Mouse (Mus musculus) adrenal gland, adult 18-20 months (tissue): ENCODE measurements around the gene Pkp1. TPM values are rescaled to one million over a fixed set of nuclear protein-coding genes. Genes with fewer than 3 reads are reported as not detected.
A peak's percentile ranks its signal among the peaks of the same experiment; 100 is the strongest.

Experiments
- DNase-seq, 2 experiments: peaks; one replicate each; pipeline ENCODE4 v3.0.0; 2021 to 2022; ENCODE audit warnings: low spot score in 2 of 2
- total RNA-seq, 2 experiments: library from RNA; stranded (reverse); gene quantifications; 1 replicate in 1 of 2; 2 replicates in 1 of 2; pipeline ENCODE4 v1.2.3; 2021

Gene Pkp1
- total RNA-seq, 2 experiments from 2014 or later, result not detected

- DNase-seq, result no peak
Observed at GRCm38 (mm10) chr1:135909381-135909780, 9.6 kb downstream of the Pkp1 start.

DNA sequence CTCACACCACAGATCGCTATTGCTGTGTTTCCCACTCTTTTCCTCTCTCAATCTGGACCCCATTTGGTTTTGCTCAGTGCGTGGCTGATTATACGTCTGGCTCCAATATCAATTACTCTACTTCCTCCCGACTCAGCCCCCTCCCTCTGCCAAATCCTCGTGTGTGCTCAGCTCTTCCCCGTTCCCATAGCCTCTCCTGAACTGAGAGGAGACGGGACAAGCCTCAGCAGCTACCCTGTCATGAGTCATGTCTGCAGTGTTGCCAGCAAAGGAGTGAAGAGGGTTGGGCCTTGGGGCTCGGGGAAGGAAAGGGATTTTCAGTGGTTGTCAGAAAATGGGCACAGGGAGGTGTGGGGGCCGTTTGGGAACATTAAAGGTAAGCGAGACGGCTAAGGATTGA is 12.3 kb downstream of the Pkp1 start:
- no peak for DNase-seq

- DNase-seq, result no peak
Observed at GRCm38 (mm10) chr1:135899991-135900515, 19.0 kb downstream of the Pkp1 start.

DNA sequence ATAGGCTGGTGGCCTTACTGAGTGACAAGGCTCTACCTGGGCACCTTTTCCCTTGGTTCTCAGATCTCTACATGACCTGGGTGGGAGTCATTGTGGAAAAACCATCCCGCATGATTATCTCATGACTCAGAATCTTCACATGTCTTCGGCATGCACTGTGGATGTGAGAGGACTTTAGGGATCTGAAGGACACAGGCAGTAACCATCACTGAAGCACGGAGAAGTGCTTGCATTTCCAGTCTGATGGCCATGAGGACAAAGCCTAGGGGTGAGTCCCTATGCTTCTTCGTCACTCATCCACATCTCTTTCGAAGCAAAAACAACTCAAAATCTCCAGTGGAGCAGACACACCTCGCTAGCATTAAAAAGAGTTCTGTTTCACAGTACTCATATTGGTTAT is 19.7 kb downstream of the Pkp1 start:
- DNase-seq, result no peak

DNA sequence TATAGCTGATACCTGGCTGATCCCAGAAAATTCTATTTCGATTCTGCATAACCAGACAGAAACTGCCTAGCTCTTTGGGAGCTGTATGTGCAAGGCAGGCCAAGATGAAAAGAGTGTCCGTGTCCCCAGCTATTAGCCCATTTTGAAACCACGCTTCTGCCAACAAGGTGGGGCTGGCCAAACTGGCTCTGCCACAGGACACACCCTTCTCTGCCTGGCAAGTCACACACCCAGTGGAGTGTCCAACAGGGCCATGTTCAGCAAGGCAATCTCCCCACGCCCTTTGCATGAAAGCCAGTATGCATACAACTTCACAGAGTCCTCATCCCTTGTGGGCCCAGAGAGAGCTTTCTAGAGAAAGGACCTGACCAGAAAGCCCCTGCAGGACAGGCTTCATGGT is 23.6 kb downstream of the Pkp1 start:
- DNase-seq, result no peak

GRCm38 (mm10) chr1:135893377-135893776 is 25.6 kb downstream of the Pkp1 start:
- no peak for DNase-seq

DNA sequence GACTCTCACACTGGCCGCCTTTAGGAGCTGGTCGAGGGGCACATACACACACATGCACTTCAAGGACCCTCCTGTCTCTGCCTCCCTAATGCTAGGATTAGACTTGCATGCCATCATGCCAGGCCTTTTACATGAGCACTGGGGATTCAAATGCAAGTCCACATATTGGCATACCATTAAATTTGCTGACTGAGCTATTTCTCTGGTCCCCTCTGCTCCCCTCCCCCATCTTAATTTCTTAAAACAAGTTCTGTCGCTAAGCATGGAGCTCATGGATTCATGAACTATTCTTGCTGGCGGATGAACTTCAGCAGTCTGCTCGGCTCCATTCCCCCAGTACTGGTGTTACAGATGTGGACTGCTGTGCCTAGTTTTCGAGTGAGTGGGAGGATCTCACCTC is 26.2 kb downstream of the Pkp1 start:
- no peak for DNase-seq

- DNase-seq, result no peak
Observed at GRCm38 (mm10) chr1:135892233-135892632, 26.8 kb downstream of the Pkp1 start.

DNA sequence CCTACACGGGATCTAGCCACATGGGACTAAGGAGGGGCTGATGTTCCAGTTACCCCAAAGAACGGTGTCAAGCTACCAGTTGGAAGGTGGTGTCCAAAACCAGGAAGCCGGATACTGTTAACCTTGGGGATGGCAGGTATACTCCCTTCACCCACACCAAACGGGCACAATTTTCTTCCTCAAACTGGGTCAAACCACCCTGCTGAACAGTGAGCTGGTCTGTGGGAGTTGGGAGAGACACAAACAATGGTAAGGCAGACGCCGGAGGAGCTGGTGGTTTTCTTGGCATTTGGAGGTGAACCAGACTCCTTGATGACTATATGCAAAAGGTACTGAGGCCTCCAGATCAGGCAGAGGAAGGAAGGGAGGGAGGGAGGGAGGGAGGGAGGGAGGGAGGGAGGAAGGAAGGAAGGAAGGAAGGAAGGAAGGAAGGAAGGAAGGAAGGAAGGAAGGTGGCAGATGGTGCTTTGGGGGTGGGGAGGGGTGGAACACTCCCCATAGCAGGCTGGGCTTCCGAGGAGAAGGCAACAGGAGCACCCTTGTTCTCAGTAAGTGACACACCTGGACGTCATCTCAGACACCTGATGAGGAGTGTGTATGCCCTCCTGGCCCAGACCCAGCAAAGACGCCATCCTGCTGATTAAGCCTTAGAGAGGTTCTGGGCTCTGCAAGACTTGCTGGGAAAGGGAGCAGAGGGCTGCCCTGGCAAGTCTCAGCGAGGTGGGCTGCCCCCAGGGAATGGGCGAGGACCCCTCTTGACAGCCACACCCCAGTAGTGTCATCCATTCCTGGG is 27.4 kb downstream of the Pkp1 start:
- DNase-seq, result no peak

- DNase-seq, result no peak
Observed at GRCm38 (mm10) chr1:135889461-135890185, 29.4 kb downstream of the Pkp1 start.

GRCm38 (mm10) chr1:135882385-135883109 is 36.5 kb downstream of the Pkp1 start:
- peak; percentile 36 to 48 for DNase-seq

GRCm38 (mm10) chr1:135877248-135877647 is 41.8 kb downstream of the Pkp1 start:
- DNase-seq, result no peak

DNA sequence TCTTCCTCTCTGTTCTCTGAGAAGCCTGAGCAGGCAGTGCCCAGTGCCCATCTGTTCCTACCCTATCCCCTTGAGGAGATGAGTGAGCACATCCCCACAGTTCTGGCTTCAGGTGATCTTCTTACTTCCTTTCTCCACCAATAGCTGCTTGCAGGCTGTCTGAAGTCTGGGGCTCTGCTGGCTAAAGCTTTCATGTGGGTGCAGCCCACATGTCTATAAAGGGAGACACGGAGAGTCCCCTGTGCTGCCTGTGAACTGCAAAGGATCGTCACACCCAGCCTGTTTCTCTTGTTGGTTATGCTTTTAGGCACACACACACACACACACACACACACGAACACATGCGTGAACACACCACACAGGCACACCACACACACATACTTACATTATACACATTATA is 46.0 kb downstream of the Pkp1 start:
- DNase-seq, result no peak

DNA sequence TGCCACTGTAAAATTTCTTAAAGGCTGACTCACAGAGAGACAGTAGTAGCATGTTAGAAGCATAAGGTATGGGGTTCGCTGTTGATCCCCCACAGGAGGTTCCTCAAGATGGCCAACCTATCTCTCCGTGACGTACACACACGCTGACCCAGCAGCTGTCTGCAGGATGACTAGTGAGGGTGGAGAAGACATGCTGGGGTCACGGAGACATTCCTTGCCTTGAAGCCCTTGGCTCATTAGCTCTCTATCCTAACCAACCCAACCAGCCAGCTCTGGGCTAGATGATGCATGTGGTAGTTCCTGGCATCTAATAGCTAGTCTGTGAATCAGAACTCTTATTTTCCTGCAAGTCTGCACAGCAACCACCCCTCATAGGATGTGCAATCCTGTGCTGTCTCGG is 50.4 kb downstream of the Pkp1 start:
- no peak for DNase-seq

GRCm38 (mm10) chr1:135865518-135866194 is 53.4 kb downstream of the Pkp1 start:
- DNase-seq, result peak; percentile 78 to 84

GRCm38 (mm10) chr1:135864830-135865229 is 54.2 kb downstream of the Pkp1 start:
- no peak for DNase-seq

DNA sequence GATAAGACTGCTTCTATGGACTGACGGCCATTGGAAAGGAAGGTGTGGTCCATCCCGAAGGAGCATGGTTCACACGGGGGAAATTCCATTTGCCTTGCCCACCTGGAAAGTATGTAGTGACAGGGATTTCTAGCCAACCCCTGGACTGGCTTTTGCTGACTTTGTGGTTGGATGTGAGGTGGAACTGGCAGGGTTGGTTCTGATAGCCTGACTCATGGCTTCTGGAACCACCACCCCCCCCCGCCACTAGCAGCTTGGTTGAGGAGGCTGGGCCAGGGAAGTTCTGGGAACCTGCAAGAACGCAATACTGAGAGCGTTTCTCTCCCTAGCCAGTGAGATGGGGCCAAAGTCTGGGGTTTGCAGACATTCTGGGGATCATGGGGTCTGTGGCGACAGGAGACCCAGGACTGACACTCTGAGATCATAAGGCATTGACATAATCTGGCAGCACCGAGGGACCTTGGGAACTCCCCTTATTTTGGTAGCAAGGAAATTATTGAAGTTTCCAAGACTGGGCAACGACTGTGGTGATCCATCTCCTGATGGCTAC is 55.1 kb downstream of the Pkp1 start:
- DNase-seq, result no peak

DNA sequence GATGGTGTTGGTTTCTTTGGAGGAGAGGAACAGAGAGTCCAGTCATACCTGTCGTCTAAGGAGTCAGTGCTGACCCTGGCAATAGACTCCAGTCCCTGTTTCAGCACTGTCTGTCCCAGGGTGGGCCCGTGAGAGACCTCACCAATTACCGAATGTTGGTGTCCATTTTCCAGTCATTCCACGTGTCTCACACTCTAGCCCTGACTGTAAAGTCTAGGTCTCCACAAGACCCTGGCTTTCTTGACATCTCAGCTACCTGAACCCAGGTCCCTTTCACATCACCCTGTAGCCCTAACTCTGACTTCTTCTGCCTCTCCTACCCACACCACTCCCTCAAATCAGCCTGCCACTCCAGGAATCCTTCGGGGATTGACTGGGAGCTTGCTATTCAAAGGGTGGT is 56.4 kb downstream of the Pkp1 start:
- DNase-seq, result no peak

GRCm38 (mm10) chr1:135861980-135862552 is 56.9 kb downstream of the Pkp1 start:
- no peak for DNase-seq

GRCm38 (mm10) chr1:135861091-135861490 is 57.9 kb downstream of the Pkp1 start:
- DNase-seq, result no peak
